Mouse (Mus musculus): ENCODE measurements around the gene Samd4b.

Gene Samd4b

GRCm38 (mm10) chr7:28490410-28490809, 107.5 kb downstream of the Samd4b start:
- peak; percentile 63 for DNase-seq

- no peak for DNase-seq
Observed at GRCm38 (mm10) chr7:28488030-28488491, 109.9 kb downstream of the Samd4b start.

GRCm38 (mm10) chr7:28484192-28484591, 113.8 kb downstream of the Samd4b start:
- no peak for DNase-seq

GRCm38 (mm10) chr7:28482854-28483253, 115.1 kb downstream of the Samd4b start:
- no peak for DNase-seq

- no peak for DNase-seq
Observed at GRCm38 (mm10) chr7:28478854-28479253, 119.1 kb downstream of the Samd4b start.

- DNase-seq: no peak
Observed at GRCm38 (mm10) chr7:28477363-28477762, 120.6 kb downstream of the Samd4b start.

GRCm38 (mm10) chr7:28476191-28476590, 121.8 kb downstream of the Samd4b start:
- DNase-seq: no peak

- DNase-seq: no peak
Observed at GRCm38 (mm10) chr7:28467213-28467751, 130.7 kb downstream of the Samd4b start.

GRCm38 (mm10) chr7:28466721-28467212, 131.2 kb downstream of the Samd4b start:
- no peak for DNase-seq

- DNase-seq: no peak
Observed at GRCm38 (mm10) chr7:28464416-28465212, 133.3 kb downstream of the Samd4b start.

GRCm38 (mm10) chr7:28462769-28463168, 135.2 kb downstream of the Samd4b start:
- no peak for DNase-seq

GRCm38 (mm10) chr7:28460361-28460760, 137.6 kb downstream of the Samd4b start:
- no peak for DNase-seq

GRCm38 (mm10) chr7:28452361-28453005, 145.5 kb downstream of the Samd4b start:
- DNase-seq: no peak

- DNase-seq: peak; percentile 49
Observed at GRCm38 (mm10) chr7:28451531-28452360, 146.2 kb downstream of the Samd4b start, which contains the start of gene Lrfn1. Lrfn1 (plus strand) TSS chr7:28451980.

- no peak for DNase-seq
Observed at GRCm38 (mm10) chr7:28447865-28448820, 149.8 kb downstream of the Samd4b start.

- no peak for DNase-seq
Observed at GRCm38 (mm10) chr7:28447101-28447830, 150.7 kb downstream of the Samd4b start.

- DNase-seq: peak; percentile 87
Observed at GRCm38 (mm10) chr7:28446446-28446845, 151.5 kb downstream of the Samd4b start.

GRCm38 (mm10) chr7:28444344-28444974, 153.5 kb downstream of the Samd4b start:
- no peak for DNase-seq

GRCm38 (mm10) chr7:28442688-28443087, 155.3 kb downstream of the Samd4b start:
- DNase-seq: no peak

- peak; percentile 35 for DNase-seq
Observed at GRCm38 (mm10) chr7:28441776-28442485, 156.0 kb downstream of the Samd4b start.
